Mouse (Mus musculus) embryonic facial prominence, embryonic 10.5 days (tissue): ENCODE results near the gene Prkar1a. TPM values are rescaled to one million over a fixed set of nuclear protein-coding genes. Genes with fewer than 3 reads are reported as not detected.

Source experiments
- DNase-seq: peaks from one replicate; pipeline ENCODE4 v3.0.0-alpha.2; 2017; ENCODE audit warnings: low spot score
- H3K27ac ChIP-seq: fragments of 300-500 bp; sonication (generic); replicated peaks from 2 replicates; pipeline ENCODE4 v1.5.1; 2016; ENCODE audit warnings: mild to moderate bottlenecking
- H3K27me3 ChIP-seq: fragments of 300-500 bp; sonication (generic); replicated peaks from 2 replicates; pipeline ENCODE4 v1.6.1; 2016; ENCODE audit warnings: low read depth, mild to moderate bottlenecking; ENCODE audit not compliant: poor library complexity, severe bottlenecking
- H3K36me3 ChIP-seq: fragments of 300-500 bp; sonication (generic); replicated peaks from 2 replicates; pipeline ENCODE4 v1.6.1; 2016; ENCODE audit warnings: mild to moderate bottlenecking, moderate library complexity
- H3K4me1 ChIP-seq: fragments of 300-500 bp; sonication (generic); 2 replicates; pipeline ENCODE4 v1.6.1; 2016
- H3K4me3 ChIP-seq: fragments of 300-500 bp; sonication (generic); 2 replicates; pipeline ENCODE4 v1.5.1; 2016; ENCODE audit warnings: mild to moderate bottlenecking, moderate library complexity
- H3K9me3 ChIP-seq: fragments of 300-500 bp; sonication (generic); 2 replicates; pipeline ENCODE4 v1.6.1; 2016; ENCODE audit warnings: mild to moderate bottlenecking
- WGBS: fragments of 180-500 bp; shearing (Covaris S2); methylation state at CpG from one replicate; pipeline ENCODE4 v1.1.7; 2016; 5-methylcytosine and 5-hydroxymethylcytosine counted together
- polyA plus RNA-seq: library from polyadenylated mRNA; unstranded; fragments of >200 nt; fragmentation: Nextera tagmentation; extraction: Ambion mirVana; gene quantifications from 2 replicates; pipeline ENCODE4 v1.2.1, GENCODE M21; 2016

The Prkar1a gene
- polyA plus RNA-seq, 1 experiment from 2014 or later = 349 TPM

DNA sequence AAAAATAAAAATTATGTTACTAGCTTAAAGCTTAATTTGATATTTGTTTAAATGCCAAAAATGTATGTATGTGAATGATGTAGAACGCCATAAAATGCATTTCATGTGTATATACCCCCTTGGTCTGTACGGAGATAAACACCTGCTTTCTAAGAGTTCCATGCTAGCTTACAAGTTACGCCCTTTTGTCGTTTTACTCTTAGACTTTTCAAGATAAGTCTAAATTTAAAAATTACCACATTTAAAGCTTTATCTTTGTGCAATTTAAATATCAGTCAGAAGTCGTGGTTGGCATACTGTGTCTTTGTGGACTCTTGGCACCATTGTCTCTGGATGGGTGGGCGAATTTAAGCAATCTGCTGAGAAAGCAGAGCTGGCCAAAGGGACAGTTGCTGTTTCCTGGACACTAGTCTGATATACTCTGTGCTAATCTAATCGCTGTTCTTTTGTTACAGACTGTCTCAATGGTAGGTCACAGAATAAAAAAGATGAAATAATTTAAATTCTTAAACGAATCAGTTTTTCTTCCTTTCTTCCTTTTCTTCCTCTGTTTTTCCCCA, 20.0 kb downstream of the Prkar1a start:
- H3K36me3 ChIP-seq = peaks cover 63% of the 10 kb centered on the region
- H3K4me3 ChIP-seq = no peak overlapping the region
- WGBS = 91% methylated on average over 8 of the region's 8 CpGs
- no peak for DNase-seq
- H3K27ac ChIP-seq = no peak overlapping the region
- H3K9me3 ChIP-seq = no peaks in the 10 kb centered on the region
- no peaks in the 10 kb centered on the region for H3K27me3 ChIP-seq
- H3K4me1 ChIP-seq = no peaks in the 10 kb centered on the region

DNA sequence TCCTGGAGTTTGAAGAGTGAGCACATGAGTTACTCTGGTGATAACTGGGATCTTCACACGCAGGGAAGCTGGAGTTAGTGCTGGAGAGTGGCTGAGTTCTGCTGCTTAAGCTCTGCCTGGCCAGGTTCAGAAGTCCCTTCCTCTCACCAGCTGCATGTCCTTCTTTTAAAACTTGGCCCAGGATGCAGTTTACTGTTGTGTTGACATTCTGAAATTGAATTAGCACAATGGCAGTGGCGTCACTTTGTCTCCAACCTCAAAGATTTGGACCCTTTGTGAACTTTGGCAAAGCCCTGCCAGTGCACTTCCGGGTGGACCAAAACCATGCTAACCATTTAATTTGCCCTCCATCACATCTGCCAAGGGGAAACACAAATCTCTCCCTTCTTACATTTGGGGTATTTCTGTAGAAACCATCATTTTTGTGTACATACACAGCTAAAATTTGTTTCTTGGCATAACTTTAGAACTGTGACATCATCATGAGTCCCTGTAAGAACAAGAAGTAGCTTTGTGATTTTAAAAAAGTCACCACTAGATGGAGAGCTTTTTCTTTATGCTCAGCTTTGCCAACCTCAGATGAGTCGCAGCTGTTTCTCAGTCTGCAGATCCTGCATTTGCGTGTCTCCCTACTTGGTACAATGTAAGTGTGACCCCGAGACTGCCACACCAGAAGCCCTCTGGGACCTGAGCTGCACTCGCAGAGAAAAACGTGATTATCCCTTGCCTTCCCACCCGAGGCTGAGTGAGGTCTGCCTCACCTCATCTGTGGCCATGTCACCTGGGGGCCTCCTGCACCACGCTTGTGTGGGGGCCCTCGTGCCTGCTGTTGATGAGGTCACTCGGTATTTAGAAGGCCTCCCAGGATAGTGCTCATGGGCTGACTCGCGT, 21.1 kb downstream of the Prkar1a start:
- H3K4me1 ChIP-seq = no peaks in the 10 kb centered on the region
- H3K4me3 ChIP-seq = no peak overlapping the region
- H3K36me3 ChIP-seq = peaks cover 53% of the 10 kb centered on the region
- H3K9me3 ChIP-seq = no peaks in the 10 kb centered on the region
- DNase-seq = no peak
- no peak overlapping the region for H3K27ac ChIP-seq
- 64% methylated on average over 14 of the region's 14 CpGs for WGBS
- H3K27me3 ChIP-seq = 0 out of 2 replicates have a peak, but pooled peaks cover under 1% of the 10 kb centered on the region

DNA sequence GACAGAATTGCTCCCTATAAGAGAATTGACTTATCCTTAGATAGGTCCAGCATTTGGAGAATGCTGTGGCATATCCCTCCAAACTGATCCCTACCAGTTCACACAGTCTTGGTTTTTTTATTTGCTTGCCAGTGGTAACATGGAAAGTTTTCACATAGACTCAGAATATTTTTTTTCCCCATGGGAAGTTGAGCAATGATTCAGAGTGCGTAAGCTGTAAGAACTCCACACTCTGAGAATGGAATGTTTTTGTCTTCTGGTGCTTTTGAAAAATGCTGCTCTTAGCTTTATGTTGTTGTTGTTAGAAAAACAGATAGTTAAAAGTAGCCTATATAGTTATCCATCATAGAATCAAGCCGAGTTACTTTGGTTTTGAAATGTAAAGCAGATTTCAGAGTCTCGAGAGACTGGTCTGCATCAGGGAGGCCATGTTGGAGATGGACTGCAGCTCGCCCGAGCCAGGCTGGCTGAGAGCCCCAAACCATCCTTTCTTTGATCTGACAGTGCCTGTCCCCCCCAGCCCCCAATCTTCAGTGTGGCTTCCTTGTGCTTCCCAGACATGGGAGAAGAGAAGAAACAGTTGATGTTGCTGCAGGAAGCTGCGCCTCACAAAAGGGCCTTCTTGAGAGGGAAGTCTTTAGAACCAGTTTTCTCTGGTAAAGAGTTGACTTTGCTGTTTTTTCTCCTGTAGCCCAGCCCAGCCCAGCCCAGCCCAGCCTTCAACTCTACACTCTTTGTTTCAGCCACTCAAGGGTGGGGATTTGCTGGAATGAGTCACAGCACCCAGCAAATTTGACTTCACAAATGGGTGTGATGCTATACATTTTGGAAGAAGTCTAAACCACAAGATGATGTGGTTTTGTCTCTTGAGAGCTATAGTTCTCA, 22.2 kb downstream of the Prkar1a start:
- 79% methylated on average over 6 of the region's 6 CpGs for WGBS

DNA sequence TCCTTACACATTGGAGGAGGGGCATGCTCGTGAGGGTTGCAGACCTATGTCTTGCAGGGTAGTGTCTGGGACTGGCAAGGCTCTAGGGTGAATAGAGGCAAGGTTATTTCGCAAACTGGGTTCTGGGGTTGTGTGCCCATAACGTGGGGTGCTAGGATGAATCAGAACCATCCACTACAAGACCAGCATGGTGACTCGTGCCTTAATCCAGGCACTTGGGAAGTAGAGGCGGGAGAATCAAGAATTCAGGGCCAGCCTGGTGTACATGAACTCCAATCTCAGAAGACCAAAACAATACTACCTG, 22.8 kb downstream of the Prkar1a start:
- DNase-seq = no peak
- Histone ChIP-seq H3K27ac (no peak overlapping the region), H3K27me3 (0 out of 2 replicates have a peak, but pooled peaks cover 6% of the 10 kb centered on the region), H3K36me3 (peaks cover 36% of the 10 kb centered on the region), H3K9me3 (no peaks in the 10 kb centered on the region), H3K4me3 (no peak overlapping the region), H3K4me1 (no peaks in the 10 kb centered on the region)
- 85% methylated on average over 5 of the region's 5 CpGs for WGBS

More for the DNA sequence above, 22.2 kb downstream of the Prkar1a start:
- no peak overlapping the region for H3K27ac ChIP-seq
- no peak overlapping the region for H3K4me3 ChIP-seq
- peaks cover 42% of the 10 kb centered on the region for H3K36me3 ChIP-seq
- H3K27me3 ChIP-seq = 0 out of 2 replicates have a peak, but pooled peaks cover 6% of the 10 kb centered on the region
- no peak for DNase-seq
- H3K4me1 ChIP-seq = no peaks in the 10 kb centered on the region
- H3K9me3 ChIP-seq = no peaks in the 10 kb centered on the region

DNA sequence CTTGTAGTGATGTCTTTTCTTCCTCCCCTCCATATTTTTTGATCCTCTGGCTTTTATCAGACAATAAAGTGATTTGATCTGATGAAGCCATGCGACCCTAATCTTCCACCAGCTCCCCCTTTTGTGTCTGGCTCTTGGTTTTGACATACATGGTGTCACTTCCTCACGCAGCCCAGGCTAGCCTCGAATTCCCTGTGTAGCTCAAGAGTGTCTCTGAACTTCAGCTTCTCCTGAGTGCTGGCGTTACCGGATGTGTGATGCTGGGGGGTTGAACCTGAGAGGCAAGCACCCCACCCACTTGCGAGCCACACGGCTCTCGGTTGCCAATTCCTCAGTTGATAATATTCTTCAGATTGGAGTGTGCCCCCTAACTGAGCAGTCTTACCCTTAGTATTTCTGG, 23.2 kb downstream of the Prkar1a start:
- Histone ChIP-seq H3K4me1 (no peaks in the 10 kb centered on the region), H3K36me3 (peaks cover 32% of the 10 kb centered on the region), H3K27me3 (0 out of 2 replicates have a peak, but pooled peaks cover 6% of the 10 kb centered on the region), H3K9me3 (no peaks in the 10 kb centered on the region), H3K27ac (no peak overlapping the region), H3K4me3 (no peak overlapping the region)
- 90% methylated on average over 8 of the region's 8 CpGs for WGBS
- no peak for DNase-seq

DNA sequence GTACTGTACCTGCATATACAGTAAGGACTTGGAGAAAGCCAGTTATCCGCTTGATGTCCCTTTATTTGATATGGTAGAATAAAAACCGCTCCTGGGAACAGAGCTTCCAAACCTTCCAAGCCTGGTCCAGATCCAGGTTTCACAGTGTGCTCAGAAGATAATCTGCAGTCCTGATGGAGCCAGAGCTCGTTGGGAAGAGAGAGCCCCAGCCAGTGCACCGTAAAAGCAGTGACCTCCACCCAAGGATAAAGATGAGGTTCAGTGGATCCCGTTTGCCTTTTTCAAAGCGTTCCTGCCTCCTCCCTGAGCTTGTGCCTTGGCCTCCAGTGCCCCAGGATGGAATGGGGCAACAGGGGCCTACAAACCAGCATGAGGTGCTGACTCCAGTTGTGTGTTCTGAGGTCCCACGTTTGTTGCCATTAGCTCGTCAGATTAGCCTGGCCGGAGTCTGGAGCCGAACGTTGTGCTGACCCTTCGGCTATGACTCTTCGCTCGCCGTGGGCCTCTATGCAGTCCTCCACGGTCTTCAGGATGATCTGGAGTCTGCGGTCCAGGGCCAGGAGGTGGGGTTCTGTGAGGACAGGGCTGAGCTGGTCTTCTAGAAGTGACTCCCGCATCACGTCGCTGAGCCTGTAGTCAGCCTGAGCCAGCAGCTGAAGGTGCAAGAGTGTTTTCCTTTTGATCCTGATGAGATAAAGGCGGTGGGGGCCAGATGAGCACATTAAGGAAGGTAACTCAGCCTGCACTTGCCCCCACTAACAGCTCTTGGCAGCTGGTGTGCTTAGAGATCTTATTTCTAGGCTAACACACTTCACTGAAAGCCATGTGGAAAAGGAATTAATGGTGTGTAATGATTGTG, 23.9 kb downstream of the Prkar1a start:
- WGBS = 76% methylated on average over 21 of the region's 21 CpGs
- no peak for DNase-seq
- Histone ChIP-seq H3K4me1 (no peaks in the 10 kb centered on the region), H3K27ac (no peak overlapping the region), H3K27me3 (0 out of 2 replicates have a peak, but pooled peaks cover 6% of the 10 kb centered on the region), H3K9me3 (no peaks in the 10 kb centered on the region), H3K4me3 (no peak overlapping the region), H3K36me3 (peaks cover 24% of the 10 kb centered on the region)

DNA sequence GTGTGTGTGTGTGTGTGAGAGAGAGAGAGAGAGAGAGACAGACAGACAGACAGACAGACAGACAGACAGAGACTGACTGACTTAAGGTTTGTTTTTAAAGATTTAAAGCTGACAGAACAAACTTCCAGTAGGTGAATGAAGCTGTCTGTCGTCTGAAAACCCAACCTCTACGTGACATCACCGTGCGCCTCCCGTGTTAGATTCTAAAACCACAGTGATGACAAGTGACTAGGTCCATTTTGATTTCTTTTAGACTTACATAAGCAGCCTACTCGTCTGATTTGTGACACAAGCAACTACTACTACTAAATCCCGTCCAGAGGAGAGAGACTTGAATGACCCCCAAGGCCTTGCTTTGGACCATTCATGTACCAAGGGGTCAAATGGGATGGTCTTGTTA, 24.5 kb downstream of the Prkar1a start:
- no peak overlapping the region for H3K27ac ChIP-seq
- H3K4me3 ChIP-seq = no peak overlapping the region
- H3K36me3 ChIP-seq = peaks cover 20% of the 10 kb centered on the region
- no peak for DNase-seq
- no peaks in the 10 kb centered on the region for H3K4me1 ChIP-seq
- 86% methylated on average over 7 of the region's 7 CpGs for WGBS
- no peaks in the 10 kb centered on the region for H3K9me3 ChIP-seq
- H3K27me3 ChIP-seq = 0 out of 2 replicates have a peak, but pooled peaks cover 6% of the 10 kb centered on the region

DNA sequence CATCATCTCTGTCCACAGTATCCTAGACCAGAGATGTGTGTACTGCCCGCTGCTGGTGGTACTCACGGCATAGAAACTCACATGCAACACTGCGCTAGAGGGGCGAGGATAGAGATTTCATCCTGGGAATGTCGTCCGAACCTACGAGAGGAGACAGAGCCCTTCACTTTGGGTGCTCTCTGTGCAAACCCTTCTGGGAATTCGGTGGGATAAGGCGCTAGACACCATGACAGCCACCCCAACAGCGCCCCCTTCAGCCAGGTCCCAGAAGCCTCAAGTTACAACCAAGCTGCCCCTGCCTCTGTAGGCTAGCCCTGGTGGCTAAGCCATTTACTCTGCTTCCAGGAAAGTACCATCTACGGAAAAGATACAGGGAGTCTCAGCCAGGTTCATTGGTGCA, 25.3 kb downstream of the Prkar1a start:
- no peaks in the 10 kb centered on the region for H3K4me1 ChIP-seq
- no peak for DNase-seq
- 77% methylated on average over 11 of the region's 11 CpGs for WGBS
- peaks cover 13% of the 10 kb centered on the region for H3K36me3 ChIP-seq
- H3K4me3 ChIP-seq = no peak overlapping the region
- H3K9me3 ChIP-seq = no peaks in the 10 kb centered on the region
- H3K27ac ChIP-seq = no peak overlapping the region
- H3K27me3 ChIP-seq = 0 out of 2 replicates have a peak, but pooled peaks cover 6% of the 10 kb centered on the region

DNA sequence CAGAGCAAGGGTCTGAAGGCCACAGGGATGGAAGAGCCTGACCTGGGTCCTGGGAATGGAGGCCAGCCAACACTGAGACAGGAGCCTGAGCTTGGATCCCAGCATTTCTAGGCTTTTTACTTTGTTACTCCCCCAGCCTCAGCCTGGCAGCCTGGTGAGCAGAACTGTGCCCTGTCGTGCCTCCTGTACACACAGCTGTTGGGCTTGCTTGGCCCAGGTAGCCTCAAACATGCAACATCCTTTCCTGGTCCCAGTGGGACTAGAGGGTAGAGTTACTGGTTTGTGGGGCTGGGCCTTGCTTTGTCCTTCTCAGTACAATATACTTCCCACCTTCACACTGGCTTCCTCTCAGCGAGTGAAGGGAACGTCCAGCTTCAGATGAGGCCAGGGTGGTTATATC, 26.0 kb downstream of the Prkar1a start:
- H3K4me1 ChIP-seq = no peaks in the 10 kb centered on the region
- 85% methylated on average over 3 of the region's 3 CpGs for WGBS
- DNase-seq = no peak
- H3K27me3 ChIP-seq = 0 out of 2 replicates have a peak, but pooled peaks cover 6% of the 10 kb centered on the region
- no peak overlapping the region for H3K27ac ChIP-seq
- no peak overlapping the region for H3K4me3 ChIP-seq
- peaks cover 7% of the 10 kb centered on the region for H3K36me3 ChIP-seq
- no peaks in the 10 kb centered on the region for H3K9me3 ChIP-seq

DNA sequence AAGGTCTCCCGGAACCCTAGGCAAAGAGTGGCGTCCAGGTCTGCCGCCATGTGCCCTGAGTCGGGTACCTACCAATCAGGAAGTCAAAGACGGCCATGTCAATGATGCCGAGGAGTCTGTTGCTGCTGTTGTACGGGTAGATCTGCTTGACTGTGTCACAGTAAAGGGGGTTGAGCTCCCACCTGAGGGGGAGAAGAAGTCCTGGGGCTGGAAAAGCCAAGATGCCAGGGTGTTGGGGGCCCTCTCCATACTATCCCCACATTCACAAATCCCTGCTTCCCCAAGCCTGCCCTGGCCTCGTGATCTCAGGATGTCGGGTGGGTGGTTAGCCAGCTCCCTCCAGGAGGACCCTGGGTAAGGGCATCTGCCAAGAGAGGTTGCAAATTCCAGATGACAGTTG, 26.6 kb downstream of the Prkar1a start:
- WGBS = 91% methylated on average over 9 of the region's 9 CpGs
- H3K4me1 ChIP-seq = no peaks in the 10 kb centered on the region
- H3K27me3 ChIP-seq = 0 out of 2 replicates have a peak, but pooled peaks cover 6% of the 10 kb centered on the region

DNA sequence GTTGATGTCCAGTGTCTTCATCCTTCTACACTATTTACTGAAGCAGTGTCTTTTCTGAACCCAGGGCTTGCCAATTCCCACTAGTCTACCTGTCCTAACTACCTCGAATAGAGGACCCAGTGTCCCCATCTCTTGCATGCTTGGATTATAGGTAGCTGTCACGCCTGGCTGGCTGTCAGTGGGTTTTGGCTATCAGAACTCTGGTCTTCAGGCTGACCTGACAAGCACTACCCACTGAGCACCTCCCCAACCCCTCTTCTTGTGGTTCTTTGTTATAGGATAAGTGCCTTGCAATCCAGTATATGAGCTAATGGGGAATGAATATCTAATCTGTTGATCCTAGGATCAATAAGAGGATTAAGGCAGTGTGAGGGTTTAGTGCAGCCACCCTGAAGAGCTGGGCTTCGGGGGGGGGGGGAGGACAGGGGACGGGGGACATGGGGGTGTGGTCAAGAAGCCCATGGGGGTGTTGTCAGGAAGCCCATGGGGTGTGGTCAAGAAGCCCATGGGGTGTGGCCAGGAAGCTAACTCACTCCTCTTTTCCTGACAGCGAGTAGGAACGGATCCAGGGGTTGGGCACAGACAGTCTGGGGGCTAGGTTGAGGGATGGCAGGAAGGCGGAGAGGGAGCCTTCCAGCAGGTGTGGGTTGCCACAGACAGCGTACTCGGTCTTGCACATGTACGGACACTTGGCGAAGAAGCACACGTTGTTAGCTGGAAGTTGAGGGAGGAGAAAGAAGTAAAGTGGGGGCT, 27.6 kb downstream of the Prkar1a start:
- Histone ChIP-seq H3K27ac (no peak overlapping the region), H3K27me3 (0 out of 2 replicates have a peak, but pooled peaks cover 6% of the 10 kb centered on the region), H3K9me3 (no peaks in the 10 kb centered on the region), H3K4me1 (no peaks in the 10 kb centered on the region), H3K4me3 (no peak overlapping the region), H3K36me3 (no peaks in the 10 kb centered on the region; the same call in 1 of the 2 replicates)
- WGBS = 61% methylated on average over 12 of the region's 12 CpGs
- DNase-seq = no peak

More for the DNA sequence above, 26.6 kb downstream of the Prkar1a start:
- no peaks in the 10 kb centered on the region for H3K9me3 ChIP-seq
- no peak for DNase-seq
- H3K27ac ChIP-seq = no peak overlapping the region
- no peak overlapping the region for H3K4me3 ChIP-seq
- H3K36me3 ChIP-seq = peaks cover under 1% of the 10 kb centered on the region
